Mouse (Mus musculus) heart, embryonic 15.5 days (tissue): Measurements from ENCODE around the gene Cavin2. TPM values are rescaled to one million over a fixed set of nuclear protein-coding genes. Genes with fewer than 3 reads are reported as not detected.
A peak's percentile ranks its signal among the peaks of the same experiment; 100 is the strongest.

Source experiments
- ATAC-seq: fragments of 200-750 bp; cut with Nextera tagmentation; replicated peaks from 2 replicates; pipeline ENCODE4 v1.8.0; 2017; ENCODE audit warnings: low read depth, moderate TSS enrichment; ENCODE audit not compliant: insufficient number of reproducible peaks, insufficient read depth, low FRiP score
- H3K27ac ChIP-seq: fragments of 300-500 bp; sonication (generic); 2 replicates; pipeline ENCODE4 v1.5.1; 2015; ENCODE audit warnings: mild to moderate bottlenecking, inconsistent platforms
- H3K27me3 ChIP-seq: fragments of 300-500 bp; sonication (generic); 2 replicates; pipeline ENCODE4 v1.6.1; 2015; ENCODE audit warnings: inconsistent platforms
- H3K36me3 ChIP-seq: fragments of 300-500 bp; sonication (generic); 2 replicates; pipeline ENCODE4 v1.6.1; 2015; ENCODE audit warnings: mild to moderate bottlenecking, inconsistent platforms
- H3K4me1 ChIP-seq: fragments of 300-500 bp; sonication (generic); replicated peaks from 2 replicates; pipeline ENCODE4 v1.6.1; 2015; ENCODE audit warnings: inconsistent platforms
- H3K4me2 ChIP-seq: fragments of 300-500 bp; sonication (generic); 2 replicates; pipeline ENCODE4 v1.6.1; 2015; ENCODE audit warnings: inconsistent platforms, mild to moderate bottlenecking, moderate library complexity
- H3K4me3 ChIP-seq: fragments of 300-500 bp; sonication (generic); 2 replicates; pipeline ENCODE4 v1.5.1; 2015; ENCODE audit warnings: mild to moderate bottlenecking, inconsistent platforms
- H3K9ac ChIP-seq: fragments of 300-500 bp; sonication (generic); 2 replicates; pipeline ENCODE4 v1.6.1; 2015; ENCODE audit warnings: mild to moderate bottlenecking, inconsistent platforms
- H3K9me3 ChIP-seq: fragments of 300-500 bp; sonication (generic); replicated peaks from 2 replicates; pipeline ENCODE4 v1.6.1; 2016; ENCODE audit warnings: inconsistent platforms
- WGBS: fragments of 180-500 bp; shearing (Covaris S2); methylation state at CpG from one replicate; pipeline ENCODE4 v1.1.7; 2015; ENCODE audit warnings: mixed read lengths; 5-methylcytosine and 5-hydroxymethylcytosine counted together
- polyA plus RNA-seq: library from polyadenylated mRNA; unstranded; fragments of >200 nt; fragmentation: Nextera tagmentation; extraction: Ambion mirVana; gene quantifications from 2 replicates; pipeline ENCODE4 v1.2.1, GENCODE M21; 2015

Gene Cavin2
- polyA plus RNA-seq, 1 experiment from 2014 or later, result 194 TPM

- H3K27ac ChIP-seq, result no peak overlapping the region
- ATAC-seq, result no peak
- H3K4me3 ChIP-seq, result no peak overlapping the region
- no peaks in the 10 kb centered on the region for H3K27me3 ChIP-seq
- no peaks in the 10 kb centered on the region for H3K36me3 ChIP-seq
- no peak overlapping the region for H3K9ac ChIP-seq
- 69% methylated on average over 4 of the region's 4 CpGs for WGBS
- peaks cover 52% of the 10 kb centered on the region for H3K4me1 ChIP-seq
- H3K9me3 ChIP-seq, result no peaks in the 10 kb centered on the region
- H3K4me2 ChIP-seq, result no peak overlapping the region
Observed at GRCm38 (mm10) chr1:51271845-51272244, 17.1 kb upstream of the Cavin2 start.

GRCm38 (mm10) chr1:51272583-51273201, 16.2 kb upstream of the Cavin2 start:
- H3K4me3 ChIP-seq, result no peak overlapping the region
- H3K9ac ChIP-seq, result no peak overlapping the region
- H3K4me2 ChIP-seq, result no peak overlapping the region
- peaks cover 44% of the 10 kb centered on the region for H3K4me1 ChIP-seq
- no peaks in the 10 kb centered on the region for H3K9me3 ChIP-seq
- 0 out of 2 replicates have a peak overlapping the region, but pooled peaks have one; percentile 11 for H3K27ac ChIP-seq
- ATAC-seq, result no peak
- WGBS, result 44% methylated on average over 4 of the region's 4 CpGs
- no peaks in the 10 kb centered on the region for H3K36me3 ChIP-seq
- H3K27me3 ChIP-seq, result no peaks in the 10 kb centered on the region

- no peak overlapping the region for H3K27ac ChIP-seq
- H3K4me1 ChIP-seq, result peaks cover 2% of the 10 kb centered on the region; the same call in 1 of the 2 replicates
- no peaks in the 10 kb centered on the region for H3K27me3 ChIP-seq
- 55% methylated on average over 2 of the region's 2 CpGs for WGBS
- no peak for ATAC-seq
- H3K9ac ChIP-seq, result no peak overlapping the region
- H3K4me2 ChIP-seq, result no peak overlapping the region
- no peak overlapping the region for H3K4me3 ChIP-seq
- H3K36me3 ChIP-seq, result no peaks in the 10 kb centered on the region
- no peaks in the 10 kb centered on the region for H3K9me3 ChIP-seq
Observed at GRCm38 (mm10) chr1:51277879-51278567, 10.9 kb upstream of the Cavin2 start.

- 45% methylated on average over 3 of the region's 3 CpGs for WGBS
- Histone ChIP-seq H3K9me3 (no peaks in the 10 kb centered on the region), H3K27ac (peak overlapping the region; percentile 99), H3K9ac (0 out of 2 replicates have a peak overlapping the region, but pooled peaks have one; percentile 78), H3K4me1 (peaks cover 14% of the 10 kb centered on the region), H3K36me3 (no peaks in the 10 kb centered on the region), H3K4me3 (peak overlapping the region; percentile 61; the same call in 1 of the 2 replicates), H3K27me3 (no peaks in the 10 kb centered on the region), H3K4me2 (peak overlapping the region; percentile 70)
- no peak for ATAC-seq
Observed at GRCm38 (mm10) chr1:51288201-51288600, 725 bp upstream of the Cavin2 start.

- Histone ChIP-seq H3K4me1 (peaks cover 19% of the 10 kb centered on the region), H3K4me2 (peak overlapping the region; percentile 70), H3K4me3 (peak overlapping the region; percentile 61), H3K9ac (peak overlapping the region; percentile 78), H3K9me3 (no peaks in the 10 kb centered on the region), H3K27ac (peak overlapping the region; percentile 99), H3K27me3 (no peaks in the 10 kb centered on the region), H3K36me3 (no peaks in the 10 kb centered on the region)
- WGBS, result 38% methylated on average over 17 of the region's 17 CpGs
- peak; percentile 34 for ATAC-seq
Observed at GRCm38 (mm10) chr1:51289620-51290445, 907 bp downstream of the Cavin2 start.

GRCm38 (mm10) chr1:51290634-51291033, 1.7 kb downstream of the Cavin2 start:
- 17% methylated on average over 4 of the region's 4 CpGs for WGBS
- no peaks in the 10 kb centered on the region for H3K9me3 ChIP-seq
- no peak for ATAC-seq

GRCm38 (mm10) chr1:51292348-51292747, 3.4 kb downstream of the Cavin2 start:
- H3K4me2 ChIP-seq, result peak overlapping the region; percentile 70
- no peaks in the 10 kb centered on the region for H3K9me3 ChIP-seq
- H3K36me3 ChIP-seq, result no peaks in the 10 kb centered on the region
- H3K4me1 ChIP-seq, result peaks cover 19% of the 10 kb centered on the region
- no peaks in the 10 kb centered on the region for H3K27me3 ChIP-seq
- peak overlapping the region; percentile 34 for H3K9ac ChIP-seq
- ATAC-seq, result no peak
- H3K27ac ChIP-seq, result peak overlapping the region; percentile 8; the same call in 1 of the 2 replicates
- H3K4me3 ChIP-seq, result peak overlapping the region; percentile 61
- WGBS, result 63% methylated on average over 4 of the region's 4 CpGs

More at GRCm38 (mm10) chr1:51290634-51291033, 1.7 kb downstream of the Cavin2 start:
- Histone ChIP-seq H3K27ac (peak overlapping the region; percentile 99), H3K36me3 (no peaks in the 10 kb centered on the region), H3K4me3 (peak overlapping the region; percentile 61), H3K9ac (peak overlapping the region; percentile 78), H3K4me1 (peaks cover 19% of the 10 kb centered on the region), H3K4me2 (peak overlapping the region; percentile 70), H3K27me3 (no peaks in the 10 kb centered on the region)

GRCm38 (mm10) chr1:51300295-51300930, 11.5 kb downstream of the Cavin2 start:
- WGBS, result 68% methylated on average over 11 of the region's 11 CpGs
- Histone ChIP-seq H3K4me2 (no peak overlapping the region), H3K9me3 (no peaks in the 10 kb centered on the region), H3K27ac (no peak overlapping the region), H3K4me1 (peaks cover 6% of the 10 kb centered on the region; the same call in 1 of the 2 replicates), H3K9ac (no peak overlapping the region), H3K4me3 (no peak overlapping the region), H3K36me3 (peaks cover 32% of the 10 kb centered on the region), H3K27me3 (no peaks in the 10 kb centered on the region)
- peak; percentile 39; the same call in 1 of the 2 replicates for ATAC-seq

GRCm38 (mm10) chr1:51307056-51307455, 18.1 kb downstream of the Cavin2 start:
- Histone ChIP-seq H3K4me3 (no peak overlapping the region), H3K36me3 (peaks cover 10% of the 10 kb centered on the region), H3K27ac (no peak overlapping the region), H3K9ac (no peak overlapping the region), H3K27me3 (no peaks in the 10 kb centered on the region), H3K4me1 (no peaks in the 10 kb centered on the region), H3K9me3 (no peaks in the 10 kb centered on the region), H3K4me2 (no peak overlapping the region)
- 89% methylated on average over 3 of the region's 3 CpGs for WGBS
- ATAC-seq, result no peak

- no peaks in the 10 kb centered on the region for H3K9me3 ChIP-seq
- H3K4me2 ChIP-seq, result no peak overlapping the region
- H3K9ac ChIP-seq, result no peak overlapping the region
- ATAC-seq, result no peak
- no peak overlapping the region for H3K4me3 ChIP-seq
- no peaks in the 10 kb centered on the region for H3K4me1 ChIP-seq
- H3K36me3 ChIP-seq, result no peaks in the 10 kb centered on the region
- WGBS, result 41% methylated on average over 2 of the region's 2 CpGs
- H3K27ac ChIP-seq, result no peak overlapping the region
- no peaks in the 10 kb centered on the region for H3K27me3 ChIP-seq
Observed at GRCm38 (mm10) chr1:51315476-51315875, 26.6 kb downstream of the Cavin2 start.

GRCm38 (mm10) chr1:51323506-51323905, 34.6 kb downstream of the Cavin2 start:
- WGBS, result 60% methylated on average over 6 of the region's 6 CpGs
- no peak for ATAC-seq
- Histone ChIP-seq H3K4me3 (no peak overlapping the region), H3K9me3 (no peaks in the 10 kb centered on the region), H3K36me3 (no peaks in the 10 kb centered on the region), H3K4me2 (no peak overlapping the region), H3K27me3 (no peaks in the 10 kb centered on the region), H3K4me1 (peaks cover 8% of the 10 kb centered on the region; the same call in 1 of the 2 replicates), H3K27ac (no peak overlapping the region), H3K9ac (no peak overlapping the region)
